Comparison of ENCODE assay signal across 8 mouse cellular contexts in the genomic region with DNA sequence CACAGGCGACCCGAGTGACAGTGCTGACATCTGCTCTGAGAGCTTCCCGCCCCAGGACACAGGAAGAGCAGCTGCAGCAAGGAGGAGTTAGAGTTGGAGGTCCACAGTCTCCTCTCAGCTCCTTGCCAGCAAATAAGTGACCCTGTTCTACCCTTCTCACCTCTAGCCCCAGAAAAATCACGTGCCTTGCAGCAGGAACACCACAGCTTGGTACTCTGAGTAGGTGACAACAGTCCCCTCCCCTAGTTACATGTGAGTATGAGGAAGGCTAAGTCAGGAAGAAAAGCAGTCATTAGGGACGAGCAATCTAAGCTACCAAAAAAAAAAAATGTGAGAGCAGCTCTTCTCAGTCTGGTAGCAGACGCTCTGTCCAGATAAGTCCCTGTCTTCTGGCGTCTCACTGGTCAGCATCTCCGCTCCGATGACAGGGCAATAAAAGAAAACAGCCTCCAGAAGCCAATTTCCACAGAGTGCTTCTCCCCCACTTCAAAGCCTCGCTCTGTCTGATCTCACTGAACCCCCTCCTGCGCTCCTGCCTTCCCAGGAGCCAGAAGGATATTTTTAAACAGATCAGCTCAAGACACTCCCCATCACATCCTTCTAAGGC. TPM values are rescaled to one million over a fixed set of nuclear protein-coding genes. Genes with fewer than 3 reads are reported as not detected.
DNase-seq lines count a peak whose midpoint lies in the region; ATAC-seq and TF ChIP-seq lines count a peak whose summit lies in the region.

No protein-coding gene starts in this region.

- H3K9me3 ChIP-seq in heart, embryonic 11.5 days (replicated peaks; ENCODE audit: control insufficient read depth, low read length): no peaks in the 10 kb centered on the region
- no peaks in the 10 kb centered on the region for H3K9me3 ChIP-seq in heart, embryonic 14.5 days (ENCODE audit: control insufficient read depth, low read length)
- no peaks in the 10 kb centered on the region for H3K9me3 ChIP-seq in stomach, postnatal 0 days (ENCODE audit: control insufficient read depth, low read length)

- peak overlapping the region; percentile 17 for H3K4me3 ChIP-seq in heart, embryonic 11.5 days (ENCODE audit: low read depth, low read length)
- peak overlapping the region; percentile 1 to 7; a peak in 2 of 4 replicates for H3K4me3 ChIP-seq in heart, embryonic 14.5 days (ENCODE audit: control insufficient read depth in 1 of 2, insufficient read depth in 1 of 2, low read depth in 1 of 2, low read length in 2 of 2)
- H3K4me3 ChIP-seq in liver, adult 2 months (ENCODE audit: insufficient read depth, low read depth, low read length): no peak overlapping the region
- H3K4me3 ChIP-seq in stomach, postnatal 0 days (ENCODE audit: low read depth, low read length): no peak overlapping the region

- 13% methylated on average over 11 of the region's 11 CpGs for WGBS in heart, embryonic 11.5 days (ENCODE audit: insufficient replicate concordance)
- 4% methylated on average over 11 of the region's 11 CpGs for WGBS in heart, embryonic 14.5 days
- WGBS in liver, adult 2 months: 52% methylated on average over 11 of the region's 11 CpGs
- 42% methylated on average over 11 of the region's 11 CpGs for WGBS in stomach, postnatal 0 days

- H3K27me3 ChIP-seq in heart, embryonic 11.5 days (ENCODE audit: control insufficient read depth, insufficient read depth, low read length): no peaks in the 10 kb centered on the region
- no peaks in the 10 kb centered on the region for H3K27me3 ChIP-seq in heart, embryonic 14.5 days (ENCODE audit: control insufficient read depth, insufficient read depth, low read length)
- H3K27me3 ChIP-seq in liver, adult 2 months (ENCODE audit: control insufficient read depth, insufficient read depth, low read length): no peaks in the 10 kb centered on the region
- H3K27me3 ChIP-seq in stomach, postnatal 0 days (ENCODE audit: control insufficient read depth, insufficient read depth, low read length): no peaks in the 10 kb centered on the region

- H3K9ac ChIP-seq in heart, embryonic 11.5 days (ENCODE audit: low read depth, low read length): peak overlapping the region; percentile 39
- peak overlapping the region; percentile 59 for H3K9ac ChIP-seq in heart, embryonic 14.5 days (ENCODE audit: low read length)
- H3K9ac ChIP-seq in liver, adult 2 months (ENCODE audit: low read depth, low read length): no peak overlapping the region
- H3K9ac ChIP-seq in stomach, postnatal 0 days (ENCODE audit: low read length): no peak overlapping the region

- no peak for DNase-seq in heart, postnatal 25 days (ENCODE audit: low spot score)
- peak; percentile 45 for DNase-seq in brain, embryonic 14.5 days (ENCODE audit: low read depth)
- peak; percentile 60 for DNase-seq in liver, adult 2 months (ENCODE audit: extremely low read depth, low read depth, low spot score)
- no peak for DNase-seq in stomach, postnatal 0 days (ENCODE audit: low spot score)
- DNase-seq in ovary, postnatal 10 days (ENCODE audit: low spot score): no peak

- ATAC-seq in heart, embryonic 11.5 days (replicated peaks; ENCODE audit: insufficient number of reproducible peaks, low FRiP score, low TSS enrichment): peak; percentile 60
- ATAC-seq in heart, embryonic 14.5 days (ENCODE audit: insufficient number of reproducible peaks, insufficient read depth, low FRiP score, low read depth): peak; percentile 24; the same call in 1 of the 2 replicates
- ATAC-seq in stomach, postnatal 0 days (ENCODE audit: low FRiP score, low TSS enrichment): no peak; the same call in 1 of the 2 replicates
- no peak for ATAC-seq in CD4-positive, CD25-positive, alpha-beta regulatory T cell, adult 4 months

- intact Hi-C loops in heart, postnatal 25 days (cut with DNase I): no loop called here

- no peak for TF ChIP-seq EP300 in stomach, postnatal 0 days (optimal IDR thresholded peaks at IDR 0.05)

- no peak for TF ChIP-seq CTCF in brain, embryonic 14.5 days (IDR thresholded peaks at IDR 0.05; ENCODE audit: borderline replicate concordance, extremely low read depth, insufficient read depth, insufficient read length)
- no peak for TF ChIP-seq CTCF in liver, adult 2 months (IDR thresholded peaks at IDR 0.05; ENCODE audit: low read depth, low read length)
- no peak for TF ChIP-seq CTCF in stomach, postnatal 0 days (IDR thresholded peaks at IDR 0.05; ENCODE audit: low read depth)

- no peak for TF ChIP-seq POLR2A in brain, embryonic 14.5 days (IDR thresholded peaks at IDR 0.05; ENCODE audit: borderline replicate concordance, extremely low read depth, insufficient read depth, insufficient read length, poor library complexity, severe bottlenecking)
- no peak for TF ChIP-seq POLR2A in liver, adult 2 months (IDR thresholded peaks at IDR 0.05; ENCODE audit: extremely low read depth, insufficient read depth, low read length)

- H3K36me3 ChIP-seq in heart, embryonic 11.5 days (ENCODE audit: control insufficient read depth, insufficient read depth, low read length): no peaks in the 10 kb centered on the region
- no peaks in the 10 kb centered on the region for H3K36me3 ChIP-seq in heart, embryonic 14.5 days (ENCODE audit: control insufficient read depth, insufficient read depth, low read length)
- H3K36me3 ChIP-seq in liver, adult 2 months (ENCODE audit: control insufficient read depth, insufficient read depth, low read length): no peaks in the 10 kb centered on the region
- no peaks in the 10 kb centered on the region; the same call in 1 of the 2 replicates for H3K36me3 ChIP-seq in stomach, postnatal 0 days (ENCODE audit: control insufficient read depth, insufficient read depth, low read length)

- H3K27ac ChIP-seq in heart, embryonic 11.5 days (ENCODE audit: low read depth, low read length): peak overlapping the region; percentile 89
- H3K27ac ChIP-seq in heart, embryonic 14.5 days (replicated peaks in 1 of 2; ENCODE audit: control insufficient read depth in 1 of 2, insufficient read depth in 1 of 2, low read depth in 2 of 2, low read length in 2 of 2): peak overlapping the region; percentile 61 to 79
- no peak overlapping the region for H3K27ac ChIP-seq in liver, adult 2 months (replicated peaks; ENCODE audit: insufficient read depth, low read depth, low read length)
- no peak overlapping the region; the same call in 1 of the 2 replicates for H3K27ac ChIP-seq in stomach, postnatal 0 days (replicated peaks)

- peaks cover 81% of the 10 kb centered on the region for H3K4me1 ChIP-seq in heart, embryonic 11.5 days (ENCODE audit: control insufficient read depth, insufficient read depth, low read length)
- peaks cover 39 to 84% of the 10 kb centered on the region in 2 experiments for H3K4me1 ChIP-seq in heart, embryonic 14.5 days (ENCODE audit: control insufficient read depth in 2 of 2, insufficient read depth in 2 of 2, low read length in 2 of 2)
- H3K4me1 ChIP-seq in liver, adult 2 months (ENCODE audit: control insufficient read depth, insufficient read depth, low read length): peaks cover 26% of the 10 kb centered on the region
- H3K4me1 ChIP-seq in stomach, postnatal 0 days (replicated peaks; ENCODE audit: control insufficient read depth, insufficient read depth): no peaks in the 10 kb centered on the region; the same call in 1 of the 2 replicates

- peak overlapping the region; percentile 51 for H3K4me2 ChIP-seq in heart, embryonic 11.5 days
- peak overlapping the region; percentile 55 for H3K4me2 ChIP-seq in heart, embryonic 14.5 days (ENCODE audit: low read length)
- H3K4me2 ChIP-seq in stomach, postnatal 0 days (replicated peaks; ENCODE audit: low read depth): peak overlapping the region; percentile 25

- peaks cover 60% of the 10 kb centered on the region for H3K79me2 ChIP-seq in liver, adult 2 months (ENCODE audit: control insufficient read depth, insufficient read depth, low read length)

RNA-seq across cellular contexts. Expression of gene Ptpn11, which starts 6.1 kb away (rescaled TPM):
- 23.7 and 33.8 TPM in 2 replicates for polyA plus RNA-seq in heart, embryonic 11.5 days (2014; fragmentation: Nextera tagmentation; extraction: Ambion mirVana)
- 100 to 1,000 TPM; 175 to 181 TPM for total RNA-seq in heart, postnatal 25 days (2021)
- polyA plus RNA-seq in brain, embryonic 14.5 days (2012; rRNA removed): 41.6 and 58.5 TPM in 2 replicates
- polyA plus RNA-seq in heart, embryonic 14.5 days (2014; fragmentation: Nextera tagmentation; extraction: Ambion mirVana): 22.5 and 25.6 TPM in 2 replicates
- 23.1 and 30.3 TPM in 2 replicates for total RNA-seq in liver, adult 2 months (2014; rRNA removed)
- polyA plus RNA-seq in liver, adult 2 months (2012; rRNA removed): 15.6 and 17.0 TPM in 2 replicates
- 11.8 and 15.0 TPM in 2 replicates for polyA plus RNA-seq in stomach, postnatal 0 days (2015; fragmentation: Nextera tagmentation; extraction: Ambion mirVana)
- 1 to 10 TPM; 7.2 to 8.0 TPM for polyA plus RNA-seq in CD4-positive, CD25-positive, alpha-beta regulatory T cell, adult 4 months (2017; shearing (Covaris generic))

RNA-seq across cellular contexts. Expression of gene Rpl6, which starts 19.2 kb away (rescaled TPM):
- polyA plus RNA-seq in heart, embryonic 11.5 days (2014; fragmentation: Nextera tagmentation; extraction: Ambion mirVana): 498 and 592 TPM in 2 replicates
- total RNA-seq in heart, postnatal 25 days (2021): 100 to 1,000 TPM; 521 to 551 TPM
- polyA plus RNA-seq in brain, embryonic 14.5 days (2012; rRNA removed): 622 and 680 TPM in 2 replicates
- 386 and 413 TPM in 2 replicates for polyA plus RNA-seq in heart, embryonic 14.5 days (2014; fragmentation: Nextera tagmentation; extraction: Ambion mirVana)
- 135 and 163 TPM in 2 replicates for total RNA-seq in liver, adult 2 months (2014; rRNA removed)
- polyA plus RNA-seq in liver, adult 2 months (2012; rRNA removed): 122 and 146 TPM in 2 replicates
- polyA plus RNA-seq in stomach, postnatal 0 days (2015; fragmentation: Nextera tagmentation; extraction: Ambion mirVana): 453 and 464 TPM in 2 replicates
- 1,000 to 10,000 TPM; 1,708 to 1,898 TPM for polyA plus RNA-seq in CD4-positive, CD25-positive, alpha-beta regulatory T cell, adult 4 months (2017; shearing (Covaris generic))

RNA-seq across cellular contexts. Expression of gene Hectd4, which starts 35.0 kb away (rescaled TPM):
- polyA plus RNA-seq in heart, embryonic 11.5 days (2014; fragmentation: Nextera tagmentation; extraction: Ambion mirVana): 5.3 and 7.3 TPM in 2 replicates
- 10 to 100 TPM; 19.3 to 23.0 TPM for total RNA-seq in heart, postnatal 25 days (2021)
- polyA plus RNA-seq in brain, embryonic 14.5 days (2012; rRNA removed): 60.2 and 75.7 TPM in 2 replicates
- polyA plus RNA-seq in heart, embryonic 14.5 days (2014; fragmentation: Nextera tagmentation; extraction: Ambion mirVana): 5.5 and 5.8 TPM in 2 replicates
- 9.7 and 10.0 TPM in 2 replicates for total RNA-seq in liver, adult 2 months (2014; rRNA removed)
- polyA plus RNA-seq in liver, adult 2 months (2012; rRNA removed): 5.5 and 7.6 TPM in 2 replicates
- polyA plus RNA-seq in stomach, postnatal 0 days (2015; fragmentation: Nextera tagmentation; extraction: Ambion mirVana): 1.7 TPM in 2 replicates
- polyA plus RNA-seq in CD4-positive, CD25-positive, alpha-beta regulatory T cell, adult 4 months (2017; shearing (Covaris generic)): 1 to 10 TPM; 8.8 to 9.8 TPM

Comparison
In these comparisons a context has a peak if more than half of its experiments do, and no peak if none do; other contexts are left out.
1. ATAC-seq: peak in heart, embryonic 11.5 days (single experiment) and heart, embryonic 14.5 days (single experiment); none in stomach, postnatal 0 days (single experiment) and CD4-positive, CD25-positive, alpha-beta regulatory T cell, adult 4 months (single experiment).
2. H3K27ac ChIP-seq: peak in heart, embryonic 11.5 days (single experiment) and heart, embryonic 14.5 days (2 of 2); none in liver, adult 2 months (single experiment) and stomach, postnatal 0 days (single experiment).
3. H3K4me3 ChIP-seq: peak in heart, embryonic 11.5 days (single experiment) and heart, embryonic 14.5 days (2 of 2); none in liver, adult 2 months (single experiment) and stomach, postnatal 0 days (single experiment).
4. H3K9ac ChIP-seq: peak in heart, embryonic 11.5 days (single experiment) and heart, embryonic 14.5 days (single experiment); none in liver, adult 2 months (single experiment) and stomach, postnatal 0 days (single experiment).
5. DNase-seq: peak in brain, embryonic 14.5 days (single experiment) and liver, adult 2 months (single experiment); none in heart, postnatal 25 days (single experiment), stomach, postnatal 0 days (single experiment) and ovary, postnatal 10 days (single experiment).
6. Peak in every context shown above with its lines, with median percentiles within 50 percentile points of each other: H3K4me2 ChIP-seq.